Mouse (Mus musculus) 3T3-L1 (cell line): ENCODE results near the gene Sertad4.

Experiments used
- DNase-seq: peaks from one replicate; pipeline ENCODE4 v3.0.0-alpha.2; 2015; ENCODE audit warnings: low read depth, low spot score

The Sertad4 gene

DNA sequence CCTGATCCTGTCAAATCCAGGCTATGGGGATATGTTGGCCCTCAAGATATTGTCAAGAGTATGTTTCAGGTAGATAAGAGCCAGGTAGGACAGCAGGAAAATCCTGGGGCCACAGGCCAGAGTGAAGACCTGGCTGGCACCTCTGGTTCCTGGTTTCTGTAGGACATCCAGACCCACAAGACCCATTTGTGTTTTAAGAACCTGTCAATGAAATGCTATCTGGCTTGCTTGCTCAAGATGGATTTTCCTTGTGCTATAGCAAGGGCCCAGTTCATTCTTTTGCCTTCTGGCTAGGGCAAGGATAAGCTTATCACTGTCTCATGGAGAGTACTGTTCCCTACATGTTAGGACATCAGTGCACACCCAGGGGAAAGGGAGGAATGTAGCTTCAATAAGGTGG, 3.5 kb downstream of the Sertad4 start:
- no peak for DNase-seq

DNA sequence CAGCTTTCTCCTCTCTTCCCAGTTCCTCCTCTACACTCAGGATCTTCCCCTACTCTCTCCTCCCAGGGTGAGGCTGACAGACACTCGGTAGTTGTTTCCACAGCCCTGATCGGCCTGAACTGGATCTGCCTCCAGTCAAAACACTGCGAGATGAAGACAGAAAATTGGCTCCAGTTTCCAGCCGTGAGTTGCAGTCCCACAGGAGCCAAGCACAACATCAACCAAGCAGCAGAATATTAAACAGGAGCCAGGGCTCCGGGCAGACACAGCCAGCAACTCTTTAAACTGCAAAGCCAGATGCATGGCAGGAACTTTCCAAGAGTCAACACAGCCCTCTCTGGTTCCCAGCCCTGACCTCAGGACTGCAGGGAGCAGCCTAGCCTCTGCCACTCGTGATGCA, 3.9 kb downstream of the Sertad4 start:
- peak; percentile 91 for DNase-seq

DNA sequence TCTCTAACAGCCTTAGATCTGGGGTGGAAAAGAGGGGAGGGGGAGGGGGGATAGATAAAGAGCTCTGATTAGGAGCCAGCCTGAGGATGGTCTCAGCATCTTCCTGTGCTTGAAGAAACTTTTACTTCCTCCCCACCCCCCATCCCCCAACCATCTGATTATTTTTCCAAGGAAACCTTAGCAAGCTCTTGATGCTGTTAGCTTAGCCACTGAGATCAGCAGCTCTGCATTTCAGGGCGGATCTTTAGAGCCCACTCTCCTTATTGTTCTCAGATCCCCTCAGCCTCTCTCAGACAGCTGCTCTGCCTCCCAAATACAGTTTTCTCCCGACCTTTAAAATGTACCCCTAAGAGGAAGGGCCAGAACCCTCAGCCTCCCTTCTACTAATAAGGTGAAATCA, 4.4 kb downstream of the Sertad4 start:
- DNase-seq, result no peak

DNA sequence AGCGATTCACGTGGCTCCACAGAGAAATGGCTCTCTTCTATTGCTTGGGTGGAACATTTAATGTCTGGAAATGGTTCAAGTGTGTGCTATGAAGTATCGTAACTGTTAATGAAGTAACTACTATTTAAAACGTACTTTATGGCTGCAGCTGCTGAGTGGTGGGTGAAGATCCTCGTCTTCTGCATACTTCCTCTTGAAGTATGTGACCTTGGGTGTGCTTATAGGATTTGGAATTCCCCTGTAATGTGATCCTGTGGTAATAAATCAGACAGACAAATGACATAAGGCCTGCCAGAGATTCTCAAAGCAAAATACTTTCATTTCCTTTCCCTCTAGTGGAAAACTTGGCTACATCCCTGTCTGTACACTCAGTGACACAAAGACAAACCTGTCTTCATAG, 5.9 kb downstream of the Sertad4 start:
- peak; percentile 88 for DNase-seq

DNA sequence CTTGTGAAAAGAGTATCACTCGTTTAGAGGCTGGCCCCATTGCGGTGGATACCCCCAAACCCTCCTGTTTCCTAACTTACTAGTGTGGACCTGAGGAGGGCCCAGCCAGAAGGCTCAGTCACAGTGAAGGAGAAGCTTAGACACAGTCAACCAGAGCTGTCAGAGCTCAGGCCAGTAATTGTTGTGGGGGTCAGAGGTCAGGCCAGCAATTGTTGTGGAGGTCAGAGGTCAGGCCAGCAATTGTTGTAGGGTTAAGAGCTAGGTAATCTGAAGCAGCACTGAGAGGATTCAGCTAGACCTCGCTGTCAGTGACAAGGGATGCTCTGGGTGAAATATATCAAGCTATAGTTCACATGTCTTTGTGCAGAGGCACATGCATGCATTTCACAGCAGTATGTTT, 8.3 kb downstream of the Sertad4 start:
- DNase-seq, result no peak

DNA sequence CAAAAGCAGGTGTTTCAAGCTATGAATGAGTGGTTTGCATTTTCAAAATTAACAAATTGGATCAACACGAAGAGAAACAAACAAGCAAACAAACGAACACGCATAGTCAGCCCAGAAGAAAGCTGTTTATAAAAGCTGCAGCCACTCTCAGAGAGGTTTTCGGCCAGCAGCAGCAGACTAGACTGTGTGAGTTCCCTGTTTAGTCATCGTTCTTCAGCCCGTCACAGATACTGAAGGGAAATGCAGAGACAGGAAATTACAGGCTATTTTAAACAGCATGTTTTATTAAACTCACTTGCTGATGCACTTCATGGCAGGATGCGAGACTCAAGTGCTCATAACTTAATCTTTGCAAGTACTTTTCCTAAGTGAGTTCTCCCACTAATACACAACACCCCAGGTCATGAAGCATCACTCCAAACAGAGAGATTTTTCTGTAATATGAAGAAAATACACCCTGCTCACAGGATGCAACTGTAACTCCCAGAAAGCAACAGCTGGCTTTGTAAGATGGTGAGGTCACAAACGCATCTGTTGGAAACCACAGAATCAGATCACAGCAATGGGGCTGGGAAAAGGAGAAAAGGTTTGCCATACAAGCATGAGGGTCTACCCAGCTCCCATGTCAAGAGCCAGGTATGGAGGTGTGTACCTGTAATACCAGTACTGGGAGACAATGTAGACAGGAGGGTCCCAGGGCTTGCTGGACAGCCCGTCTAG, 14.3 kb downstream of the Sertad4 start:
- DNase-seq, result no peak

DNA sequence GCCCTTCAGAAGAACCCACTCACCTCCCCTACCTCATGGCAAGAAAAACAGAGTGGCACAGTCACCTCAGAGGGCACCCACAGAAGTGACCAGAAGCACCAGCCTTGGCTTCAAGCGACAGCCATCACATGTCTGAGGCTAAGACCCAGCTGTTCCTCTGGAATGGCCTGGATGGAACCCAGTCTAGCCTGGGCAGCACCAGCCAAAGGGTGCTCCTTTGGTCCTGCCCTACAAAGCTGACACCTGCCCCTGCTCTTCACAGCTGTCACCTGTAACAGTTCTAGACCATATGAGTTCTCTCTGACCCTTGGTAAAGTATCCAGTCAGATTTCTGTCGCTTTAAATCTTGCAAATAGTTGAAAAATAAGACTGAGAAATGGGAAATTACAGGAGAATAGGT, 14.9 kb downstream of the Sertad4 start:
- no peak for DNase-seq

DNA sequence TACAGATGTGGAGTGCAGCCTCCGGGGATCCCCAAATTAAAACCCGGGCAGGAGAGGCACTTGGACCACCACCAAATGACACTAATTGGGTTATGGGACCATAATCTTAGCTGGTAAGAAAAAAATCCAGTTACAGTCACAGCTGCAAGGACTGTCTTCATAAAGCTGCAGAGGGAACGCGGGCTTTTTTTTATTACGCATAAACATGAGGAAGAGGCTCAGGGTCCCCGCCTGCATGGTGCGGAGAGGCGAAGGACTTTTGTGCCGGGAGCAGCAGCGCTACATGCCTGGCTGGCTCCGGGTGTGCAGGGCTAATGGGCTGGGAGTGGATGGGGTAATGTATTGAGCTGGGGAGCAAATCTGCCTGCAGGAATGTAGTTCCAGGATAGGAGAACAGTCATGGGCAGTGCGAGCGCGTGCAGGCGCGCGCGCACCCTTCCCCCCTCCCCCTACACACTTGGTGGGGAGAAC, 20.3 kb downstream of the Sertad4 start:
- no peak for DNase-seq

DNA sequence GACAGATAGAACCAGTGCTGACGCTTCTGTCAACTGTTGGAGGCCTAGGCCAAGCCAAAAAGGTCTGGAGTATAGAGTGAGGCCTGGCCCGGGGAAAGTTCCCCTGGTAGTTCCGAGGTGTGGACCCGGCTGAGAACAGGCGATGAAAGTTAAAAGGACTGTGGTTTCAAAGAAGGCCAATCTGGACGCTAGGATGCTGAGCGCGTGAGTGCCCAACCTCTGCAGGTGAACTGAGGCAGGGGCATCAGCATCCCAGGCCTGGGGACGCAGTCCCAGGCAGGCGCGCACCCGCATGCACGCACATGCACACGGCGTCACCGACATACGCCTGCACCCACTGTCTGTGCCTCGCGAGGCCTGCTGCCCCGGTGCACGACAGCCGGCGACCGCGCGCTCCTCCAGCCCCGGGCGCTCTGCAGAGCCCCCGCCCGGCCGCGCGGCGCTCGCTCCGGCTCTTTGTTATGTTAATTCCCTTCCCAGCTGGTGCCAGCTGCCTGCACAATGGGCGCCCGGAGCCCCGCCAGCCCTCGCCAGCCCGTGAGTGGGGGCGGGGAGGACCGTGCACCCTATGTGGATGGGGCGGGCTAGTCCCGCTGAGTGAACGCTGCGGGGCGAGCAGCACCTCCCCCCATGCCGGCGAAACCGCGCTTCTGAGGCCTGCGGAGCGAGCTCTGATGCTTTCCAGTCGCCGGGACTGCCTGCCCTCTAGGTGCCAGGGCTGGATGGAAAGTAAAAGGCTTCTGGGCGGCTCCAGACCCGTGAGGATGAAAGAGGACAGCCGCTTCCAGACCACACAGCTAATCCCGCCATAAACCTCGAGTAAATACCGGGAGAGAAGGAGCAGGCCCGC, 21.0 kb downstream of the Sertad4 start:
- DNase-seq, result no peak

DNA sequence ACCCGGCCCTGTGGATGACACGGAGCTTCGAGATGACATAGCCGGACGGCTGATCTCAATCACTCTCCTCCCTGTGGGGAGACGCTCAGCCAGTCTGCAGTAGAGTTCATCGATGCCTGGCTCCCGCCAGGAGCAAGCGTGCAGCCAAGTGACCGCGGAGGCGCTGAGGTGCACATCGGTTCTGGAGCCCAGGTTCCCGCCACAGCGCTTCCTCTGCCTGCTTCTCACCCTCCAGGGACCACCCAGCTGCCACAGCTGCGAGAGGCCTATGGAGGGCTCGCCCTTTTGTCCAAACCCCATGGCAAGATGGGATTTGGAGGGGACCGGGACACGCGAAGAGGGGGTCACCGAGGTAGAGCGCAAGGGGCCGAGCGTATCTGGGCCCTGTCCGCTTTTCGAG, 22.0 kb downstream of the Sertad4 start:
- no peak for DNase-seq

DNA sequence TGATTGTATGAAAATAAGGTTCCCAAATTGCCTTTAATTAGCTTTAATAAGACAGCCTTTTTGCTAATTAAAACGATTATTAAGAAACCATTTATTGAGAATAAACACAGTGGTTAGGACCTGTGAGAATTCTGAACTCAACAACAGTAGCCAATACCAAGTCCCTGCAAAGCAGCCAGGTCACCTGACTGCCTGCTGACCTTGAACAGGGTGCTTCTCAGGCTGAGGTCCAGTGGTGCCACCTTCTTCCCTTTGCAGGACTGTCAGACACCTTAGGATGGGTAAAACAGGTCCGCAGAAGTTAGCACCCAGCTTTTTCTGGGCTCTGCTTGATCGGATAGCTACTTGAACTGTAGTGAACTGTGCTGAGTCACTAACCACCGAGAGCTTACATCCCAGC, 22.5 kb downstream of the Sertad4 start:
- no peak for DNase-seq

DNA sequence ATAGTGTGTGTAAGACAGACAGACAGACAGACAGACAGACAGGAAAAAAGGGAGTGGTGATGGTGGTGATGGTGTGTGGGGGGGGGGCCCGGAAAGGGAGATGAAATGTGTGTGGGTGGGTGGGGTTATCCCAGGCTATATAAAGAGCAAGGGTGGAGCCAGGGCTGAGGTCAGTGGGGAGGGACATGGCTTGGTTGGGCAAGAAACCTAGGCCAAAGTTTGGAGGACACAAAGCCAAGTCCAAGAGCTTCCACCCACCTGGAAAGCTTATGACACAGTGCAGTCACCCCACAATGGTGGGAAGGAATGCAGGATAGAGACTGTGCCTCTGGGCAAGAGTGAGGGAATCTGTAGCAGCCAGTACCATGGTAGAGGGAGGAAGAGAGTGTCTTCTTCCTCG, 23.2 kb downstream of the Sertad4 start:
- no peak for DNase-seq

DNA sequence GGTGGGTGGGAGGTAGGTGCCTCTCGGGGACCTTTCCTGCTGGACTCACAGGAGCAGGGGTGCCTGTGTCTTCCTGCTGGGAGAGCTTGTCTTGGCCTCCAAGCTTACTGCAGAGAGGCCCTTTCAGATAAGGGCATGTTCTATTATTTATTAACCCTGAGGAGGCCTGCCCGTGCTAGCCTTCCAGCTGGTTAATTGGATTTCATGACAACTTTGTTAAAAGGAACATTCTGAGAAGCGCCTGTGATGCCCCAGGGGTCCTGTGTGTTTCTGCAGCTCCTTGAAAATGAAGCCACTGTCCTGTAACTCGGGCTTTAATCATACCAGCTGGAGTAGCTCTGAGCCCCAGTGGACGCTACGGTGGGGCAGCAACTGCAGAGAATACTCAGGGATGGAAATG, 25.1 kb downstream of the Sertad4 start:
- DNase-seq, result no peak

DNA sequence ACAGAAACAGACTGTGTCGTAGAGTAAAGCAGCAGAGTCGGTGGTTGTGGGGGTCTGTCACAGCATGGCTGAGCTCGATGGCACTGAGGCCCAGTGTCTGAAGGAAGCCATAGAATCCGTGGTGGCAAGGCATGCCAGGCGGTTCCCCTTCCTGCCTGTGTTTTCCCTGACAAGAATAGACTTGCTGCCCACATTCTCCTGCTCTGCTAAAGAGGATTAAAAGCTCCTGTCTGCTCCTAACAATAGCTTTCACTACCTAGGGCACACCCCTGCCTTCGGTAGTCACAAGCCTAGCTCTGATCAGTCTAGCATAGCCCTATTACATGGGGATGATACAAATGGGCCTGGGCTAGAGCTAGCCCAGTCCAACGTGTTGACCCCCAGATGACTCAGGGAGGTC, 26.6 kb downstream of the Sertad4 start:
- DNase-seq, result no peak

DNA sequence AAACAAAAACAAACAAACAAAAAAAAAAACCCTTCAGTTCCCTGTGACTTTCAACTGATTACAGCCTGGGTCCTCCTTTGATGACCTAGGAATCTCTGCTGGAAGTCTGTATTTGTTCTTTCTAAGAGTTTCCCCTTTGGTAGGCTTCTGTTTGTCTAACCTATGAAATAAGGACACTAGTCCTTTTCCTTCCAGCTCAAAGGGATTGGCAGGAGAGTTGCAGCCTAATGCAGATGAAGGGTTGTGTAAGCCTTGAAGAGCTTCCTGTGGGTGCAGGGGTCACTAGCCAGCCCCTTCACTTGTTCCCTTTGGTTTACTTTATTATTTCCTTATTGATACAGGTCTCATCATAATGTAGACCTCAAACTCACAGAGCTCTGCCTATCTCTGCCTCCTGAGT, 27.6 kb downstream of the Sertad4 start:
- no peak for DNase-seq

DNA sequence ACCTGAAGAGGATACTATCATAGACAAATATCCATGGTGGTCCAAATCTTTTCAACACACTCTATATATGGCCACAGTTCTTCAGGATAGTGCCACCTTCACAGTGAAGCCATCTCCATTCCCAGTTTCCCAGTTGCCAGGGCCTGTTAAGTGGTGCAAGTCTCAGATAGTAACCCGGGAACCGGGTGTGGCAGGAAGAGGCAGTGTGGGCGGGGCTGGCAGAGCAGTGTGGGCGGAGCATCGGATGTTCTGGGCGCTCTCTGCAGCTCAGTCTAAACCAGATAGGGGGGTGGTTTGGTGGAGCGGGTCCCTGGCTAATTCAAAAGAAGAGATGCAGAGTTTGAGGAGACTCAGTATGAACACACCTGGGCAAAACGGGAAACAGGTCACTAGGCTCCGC, 29.8 kb downstream of the Sertad4 start:
- no peak for DNase-seq

DNA sequence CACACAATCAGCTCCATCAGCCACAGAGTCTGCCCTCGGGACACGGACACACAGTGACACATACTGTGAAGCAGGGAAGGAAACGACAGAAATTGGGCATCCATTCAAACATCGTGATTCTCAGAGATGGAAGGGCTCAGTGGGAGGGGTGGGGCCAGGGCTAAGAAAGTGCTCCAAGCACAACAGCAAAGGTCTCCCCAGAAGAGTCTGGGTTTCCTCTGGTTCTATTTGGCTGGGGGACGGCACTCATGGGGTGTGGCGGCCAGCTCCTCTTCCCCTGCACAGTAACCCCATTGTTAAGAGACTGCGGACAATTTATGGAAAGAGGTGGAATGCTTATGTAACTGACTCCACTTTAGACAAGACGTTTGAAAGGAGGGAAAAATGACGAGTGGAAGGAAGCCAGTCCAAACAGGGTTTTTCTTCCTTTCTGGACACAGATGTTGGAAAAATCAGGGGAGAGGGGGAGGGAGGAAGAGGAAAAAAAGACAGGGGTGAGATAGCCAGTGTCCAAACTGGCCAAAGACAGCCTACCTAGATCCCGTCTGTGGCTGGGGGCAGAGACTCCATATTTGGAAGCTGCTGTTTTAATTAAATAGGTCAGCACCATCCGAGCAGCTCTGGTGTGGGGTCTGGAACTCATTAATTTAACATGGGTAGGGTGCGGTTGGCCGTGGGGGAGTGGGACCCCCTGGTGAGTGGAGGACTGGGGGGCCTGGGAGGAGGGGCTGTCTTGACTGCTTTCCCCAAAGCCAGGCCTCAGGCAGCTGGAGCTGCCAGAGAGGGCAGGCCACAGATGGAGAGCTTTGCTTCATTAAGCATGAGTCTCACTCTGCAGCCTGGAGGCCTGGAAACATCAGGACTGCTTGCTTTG, 32.7 kb downstream of the Sertad4 start:
- DNase-seq, result peak; percentile 100

DNA sequence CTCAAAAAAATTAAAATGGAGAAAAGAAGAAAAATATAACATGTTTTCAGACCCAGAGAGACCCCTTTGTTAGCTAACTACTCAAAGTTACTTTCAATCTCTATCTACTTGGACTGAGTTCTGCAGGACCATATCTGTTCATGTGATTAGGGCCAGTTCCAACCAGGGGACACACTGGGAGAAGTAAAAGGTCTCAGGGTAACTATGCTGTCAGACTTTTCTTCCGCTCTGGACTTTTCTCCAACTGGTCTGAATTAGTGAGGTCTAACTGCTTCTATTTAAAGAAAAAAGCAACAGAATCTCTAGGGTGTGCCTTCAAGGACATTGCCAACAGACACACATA, 33.3 kb downstream of the Sertad4 start:
- DNase-seq, result no peak

DNA sequence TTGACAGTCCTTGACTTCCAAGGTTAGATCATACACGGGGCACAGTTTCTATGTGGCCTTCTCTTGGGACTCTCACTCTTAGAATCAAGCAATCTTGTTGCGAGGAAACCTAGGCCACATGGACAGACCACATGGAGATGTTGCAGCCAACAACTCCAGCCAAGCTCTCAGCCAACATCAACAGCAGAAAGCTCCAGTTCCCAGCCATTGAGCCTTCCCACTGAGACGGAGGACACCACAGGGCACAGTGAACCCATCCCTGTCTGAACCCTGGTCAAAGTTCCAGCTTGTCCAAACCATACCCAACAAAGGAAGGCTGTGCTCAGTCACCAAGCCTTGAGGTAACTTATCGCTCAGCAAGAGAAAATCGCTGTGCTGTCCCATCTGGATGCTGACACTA, 37.2 kb downstream of the Sertad4 start:
- no peak for DNase-seq

DNA sequence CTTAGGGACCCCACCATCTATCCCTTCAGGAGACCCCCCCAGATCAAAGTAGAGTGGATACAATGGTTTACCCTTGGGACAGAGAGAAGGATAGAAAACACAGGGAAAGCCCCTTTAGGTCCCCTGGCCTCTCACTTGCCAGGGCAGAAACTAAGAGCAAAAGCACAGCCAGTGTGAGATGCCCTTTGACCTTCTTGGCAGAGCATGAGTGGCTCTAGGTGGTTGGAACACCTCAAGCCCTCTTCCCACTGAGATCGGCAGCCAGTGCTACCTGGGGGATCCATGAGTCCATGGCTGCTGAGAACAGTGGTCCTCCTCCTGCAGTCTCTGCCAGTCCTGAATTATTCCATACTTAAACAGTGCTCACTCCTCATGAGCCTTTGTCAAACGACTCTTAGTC, 39.8 kb downstream of the Sertad4 start:
- DNase-seq, result no peak

DNA sequence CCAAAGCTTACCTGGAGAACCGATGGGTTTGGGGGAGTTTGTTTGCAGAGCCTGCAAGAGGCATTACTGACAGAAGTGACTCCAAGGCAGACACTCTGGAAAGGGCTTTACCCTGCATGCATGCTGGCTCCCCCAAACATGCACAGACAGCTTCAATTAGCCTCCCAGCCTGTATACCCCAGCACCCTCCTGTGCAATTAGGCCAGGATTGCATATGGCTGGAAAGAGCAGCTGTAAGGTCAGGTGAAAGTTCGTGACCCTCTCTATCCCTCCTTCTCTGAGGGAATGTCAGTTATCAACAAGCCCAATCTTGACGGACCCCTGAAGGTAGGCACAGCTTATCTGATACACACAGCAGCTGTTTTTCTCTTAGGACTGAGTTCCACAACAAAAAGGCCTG, 40.9 kb downstream of the Sertad4 start:
- DNase-seq, result no peak

DNA sequence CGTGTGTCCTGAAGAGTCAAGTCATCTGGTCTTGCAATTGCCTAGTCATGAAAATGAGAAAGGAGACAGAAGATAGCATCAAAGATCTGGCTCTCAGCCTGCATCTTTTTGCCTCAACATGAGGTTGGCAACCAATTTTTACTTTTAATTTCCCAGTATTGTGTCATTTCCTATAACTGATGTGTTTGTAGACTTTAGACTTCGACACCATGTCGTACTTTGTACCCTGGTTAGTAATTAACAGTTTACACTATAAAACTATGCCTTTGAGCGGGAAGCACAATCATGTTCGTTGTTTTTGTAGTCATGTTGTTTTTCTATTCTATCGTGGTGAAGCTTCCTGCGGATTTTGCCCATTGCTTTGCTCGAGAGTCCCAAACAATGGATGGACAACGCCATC, 42.8 kb downstream of the Sertad4 start:
- no peak for DNase-seq
